Mouse (Mus musculus) limb, embryonic 10.5 days (tissue): ENCODE measurements around the gene Egr4. TPM values are rescaled to one million over a fixed set of nuclear protein-coding genes. Genes with fewer than 3 reads are reported as not detected.

Experiments used
- DNase-seq: peaks from one replicate; pipeline ENCODE4 v3.0.0-alpha.2; 2017; ENCODE audit warnings: low spot score
- H3K27ac ChIP-seq: fragments of 300-500 bp; sonication (generic); 2 replicates; pipeline ENCODE4 v1.5.1; 2016; ENCODE audit warnings: mild to moderate bottlenecking
- H3K27me3 ChIP-seq: fragments of 300-500 bp; sonication (generic); 2 replicates; pipeline ENCODE4 v1.6.1; 2016; ENCODE audit warnings: low read depth, mild to moderate bottlenecking; ENCODE audit not compliant: poor library complexity, severe bottlenecking
- H3K36me3 ChIP-seq: fragments of 300-500 bp; sonication (generic); 2 replicates; pipeline ENCODE4 v1.6.1; 2016; ENCODE audit warnings: mild to moderate bottlenecking, moderate library complexity
- H3K4me1 ChIP-seq: fragments of 300-500 bp; sonication (generic); 2 replicates; pipeline ENCODE4 v1.6.1; 2016
- H3K4me3 ChIP-seq: fragments of 300-500 bp; sonication (generic); 2 replicates; pipeline ENCODE4 v1.5.1; 2016; ENCODE audit warnings: mild to moderate bottlenecking, moderate library complexity
- H3K9me3 ChIP-seq: fragments of 300-500 bp; sonication (generic); replicated peaks from 2 replicates; pipeline ENCODE4 v1.6.1; 2016; ENCODE audit warnings: mild to moderate bottlenecking
- WGBS: fragments of 180-500 bp; shearing (Covaris S2); methylation state at CpG from one replicate; pipeline ENCODE4 v1.1.7; 2016; 5-methylcytosine and 5-hydroxymethylcytosine counted together
- polyA plus RNA-seq: library from polyadenylated mRNA; unstranded; fragments of >200 nt; fragmentation: Nextera tagmentation; extraction: Ambion mirVana; gene quantifications from 2 replicates; pipeline ENCODE4 v1.2.1, GENCODE M21; 2016

Egr4 gene
- not detected in 2 replicates for polyA plus RNA-seq

DNA sequence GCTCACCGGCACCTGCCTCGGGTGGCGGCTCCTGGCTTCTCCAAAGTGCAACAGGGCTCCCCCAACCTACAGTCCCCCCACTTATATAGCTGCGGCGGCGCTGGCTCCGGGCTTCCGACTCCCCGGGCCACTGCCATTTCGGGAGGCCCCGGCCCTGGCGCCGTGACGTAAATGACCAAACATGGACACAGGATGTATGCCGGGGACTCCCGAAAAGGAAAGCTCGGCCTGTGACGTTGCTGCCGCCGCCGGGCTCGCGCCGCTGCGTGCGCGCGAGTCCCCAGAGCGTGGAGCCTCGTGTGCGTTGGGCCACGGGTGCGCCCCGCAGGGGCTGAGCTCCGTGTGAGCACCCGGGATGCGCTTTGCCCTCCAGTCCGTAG, at the start of gene Egr4:
TSS of gene Egr4 (minus strand) at position 59 of the 380 bp plus-strand sequence.
- H3K4me3 ChIP-seq, result peak within 1 kb of the TSS; percentile 51
- H3K27me3 ChIP-seq, result peaks cover 99% of the 10 kb centered on the region
- peaks cover 34% of the 10 kb centered on the region for H3K4me1 ChIP-seq
- no peak within 1 kb of the TSS for H3K27ac ChIP-seq
- peak; percentile 67 for DNase-seq
- H3K36me3 ChIP-seq, result no peaks in the 10 kb centered on the region
- WGBS, result under 1% methylated on average over 38 of the region's 38 CpGs
- H3K9me3 ChIP-seq, result no peaks in the 10 kb centered on the region

GRCm38 (mm10) chr6:85562374-85562773, 49.0 kb upstream of the Egr4 start:
- 39% methylated on average over 1 of the region's 1 CpGs for WGBS
- H3K36me3 ChIP-seq, result no peaks in the 10 kb centered on the region
- no peak for DNase-seq
- no peaks in the 10 kb centered on the region for H3K4me1 ChIP-seq
- no peaks in the 10 kb centered on the region for H3K27me3 ChIP-seq
- no peak overlapping the region for H3K27ac ChIP-seq
- H3K4me3 ChIP-seq, result no peak overlapping the region
- no peaks in the 10 kb centered on the region for H3K9me3 ChIP-seq

DNA sequence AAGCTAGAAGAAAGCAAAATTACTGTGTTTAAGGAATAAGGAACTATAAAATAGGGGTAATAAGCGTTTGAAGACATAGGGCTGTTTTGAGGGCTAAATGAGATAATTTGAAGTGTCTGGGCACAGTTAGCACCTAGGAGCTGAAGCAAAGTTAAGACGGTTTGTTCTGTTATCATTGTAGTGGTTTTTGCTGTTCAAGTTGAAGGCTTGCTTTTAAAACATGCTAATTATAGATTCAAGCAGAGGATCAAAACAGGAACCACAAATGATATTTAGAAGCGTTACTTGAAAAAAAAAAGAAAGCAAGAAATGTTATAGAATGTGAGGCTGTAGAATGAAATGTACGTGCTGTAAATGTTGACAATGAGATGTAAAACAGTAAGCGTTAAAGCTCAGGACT, 34.3 kb upstream of the Egr4 start:
- H3K4me1 ChIP-seq, result no peaks in the 10 kb centered on the region
- DNase-seq, result no peak
- H3K27me3 ChIP-seq, result no peaks in the 10 kb centered on the region
- H3K9me3 ChIP-seq, result no peaks in the 10 kb centered on the region
- H3K27ac ChIP-seq, result no peak overlapping the region
- 87% methylated on average over 5 of the region's 5 CpGs for WGBS
- H3K4me3 ChIP-seq, result no peak overlapping the region
- H3K36me3 ChIP-seq, result no peaks in the 10 kb centered on the region

- Histone ChIP-seq H3K27me3 (no peaks in the 10 kb centered on the region), H3K27ac (no peak overlapping the region), H3K9me3 (no peaks in the 10 kb centered on the region), H3K36me3 (no peaks in the 10 kb centered on the region), H3K4me3 (no peak overlapping the region), H3K4me1 (no peaks in the 10 kb centered on the region)
- no peak for DNase-seq
- WGBS, result 82% methylated on average over 13 of the region's 13 CpGs
Measured at GRCm38 (mm10) chr6:85544251-85544881, 31.0 kb upstream of the Egr4 start.

DNA sequence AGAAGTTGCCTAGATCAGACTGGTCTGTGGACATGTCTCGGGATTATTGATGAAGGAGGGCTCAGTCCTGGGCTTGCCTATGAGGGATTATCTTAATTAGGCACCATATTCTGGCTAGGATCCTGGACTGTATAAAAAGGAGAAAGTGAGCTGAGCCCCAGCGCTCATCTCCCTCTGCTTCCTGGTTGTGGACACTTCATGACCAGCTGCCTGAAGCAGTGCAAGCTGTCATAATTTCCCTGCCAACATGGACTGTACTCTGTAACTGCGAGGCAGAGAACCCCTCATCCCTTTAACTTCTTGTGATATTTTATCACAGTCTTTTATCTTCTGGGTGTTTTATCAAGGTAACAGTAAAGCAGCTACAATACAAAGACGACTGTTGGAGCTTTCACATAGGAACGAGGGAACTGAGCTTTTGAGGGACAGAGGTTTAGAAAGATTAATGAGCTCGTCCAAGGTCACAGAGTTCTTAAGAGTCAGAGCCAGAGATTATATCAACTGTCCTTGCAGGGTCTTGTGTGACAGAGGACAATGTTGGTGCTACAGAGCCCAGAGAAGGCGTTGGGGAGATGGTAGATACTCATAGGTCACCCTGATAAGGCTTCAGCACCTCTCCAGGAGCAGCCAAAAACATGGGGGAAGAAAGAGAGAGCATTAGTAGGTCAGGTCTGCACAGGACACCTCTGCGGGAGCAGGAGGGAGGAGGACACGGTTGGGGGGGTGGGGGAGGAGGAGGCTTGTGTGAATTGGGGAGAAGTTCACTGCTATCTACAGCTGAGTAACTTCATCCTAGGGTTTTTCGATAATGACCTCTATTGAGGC, 30.2 kb upstream of the Egr4 start:
- Histone ChIP-seq H3K4me1 (no peaks in the 10 kb centered on the region), H3K4me3 (no peak overlapping the region), H3K27ac (no peak overlapping the region), H3K27me3 (no peaks in the 10 kb centered on the region), H3K36me3 (no peaks in the 10 kb centered on the region), H3K9me3 (no peaks in the 10 kb centered on the region)
- no peak for DNase-seq
- WGBS, result 78% methylated on average over 10 of the region's 10 CpGs

- Histone ChIP-seq H3K4me1 (no peaks in the 10 kb centered on the region), H3K9me3 (no peaks in the 10 kb centered on the region), H3K36me3 (no peaks in the 10 kb centered on the region), H3K27ac (no peak overlapping the region), H3K27me3 (peaks cover 6% of the 10 kb centered on the region; the same call in 1 of the 2 replicates), H3K4me3 (no peak overlapping the region)
- WGBS, result 68% methylated on average over 2 of the region's 2 CpGs
- no peak for DNase-seq
Measured at GRCm38 (mm10) chr6:85522825-85523224, 9.4 kb upstream of the Egr4 start.

DNA sequence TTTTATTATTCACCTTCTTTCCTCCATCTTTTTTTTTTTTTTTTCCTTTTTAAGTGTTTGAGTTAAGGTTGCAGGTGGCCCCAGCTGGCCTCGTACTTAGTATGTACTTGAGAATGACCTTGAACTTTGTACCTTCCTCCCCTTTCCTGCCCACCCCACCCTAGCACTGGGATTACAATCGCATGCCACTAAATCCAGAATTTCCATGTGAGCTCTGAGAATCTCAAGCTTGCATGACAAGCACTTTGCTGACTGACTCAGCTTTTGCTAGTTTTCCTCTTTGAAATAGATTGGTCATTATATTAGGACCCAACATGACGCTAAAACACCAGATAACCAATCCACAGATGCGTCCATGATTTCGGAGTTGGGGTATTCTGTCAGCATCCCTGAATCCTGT, 8.6 kb upstream of the Egr4 start:
- Histone ChIP-seq H3K4me1 (no peaks in the 10 kb centered on the region), H3K4me3 (no peak overlapping the region), H3K27ac (no peak overlapping the region), H3K36me3 (no peaks in the 10 kb centered on the region), H3K27me3 (peaks cover 14% of the 10 kb centered on the region; the same call in 1 of the 2 replicates), H3K9me3 (no peaks in the 10 kb centered on the region)
- DNase-seq, result no peak
- 87% methylated on average over 5 of the region's 5 CpGs for WGBS

DNA sequence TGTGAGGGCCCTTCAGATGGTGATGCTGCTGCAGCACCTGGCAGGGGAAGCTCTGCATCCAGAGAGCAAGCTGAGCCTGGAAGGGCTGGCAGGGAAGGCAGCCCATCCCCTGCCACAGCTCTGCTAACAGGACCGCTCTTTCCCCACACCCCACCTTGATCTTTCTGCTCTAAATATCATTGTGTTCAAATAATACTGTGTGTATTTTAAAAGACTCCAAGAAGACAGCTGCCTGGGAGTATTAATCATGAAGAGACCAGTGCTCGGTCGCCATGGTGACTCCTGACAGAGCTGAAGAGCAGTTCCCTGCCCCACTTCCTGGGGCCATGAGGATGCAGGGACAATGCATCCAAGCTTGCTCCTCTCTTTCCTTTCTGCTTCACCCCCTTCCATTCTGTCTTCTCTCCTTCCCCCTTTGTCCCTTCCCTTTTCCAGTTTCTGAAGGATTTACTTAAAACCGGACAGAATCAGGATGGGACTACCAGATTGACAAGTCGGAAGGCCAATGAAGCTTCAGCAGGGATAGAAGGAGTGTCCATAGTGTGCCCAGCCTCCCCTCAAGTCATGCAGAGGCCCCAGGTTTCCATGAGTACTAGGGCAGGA, 4.8 kb upstream of the Egr4 start:
- no peak overlapping the region for H3K27ac ChIP-seq
- H3K27me3 ChIP-seq, result peaks cover 53% of the 10 kb centered on the region
- H3K36me3 ChIP-seq, result no peaks in the 10 kb centered on the region
- H3K4me1 ChIP-seq, result peaks cover 8% of the 10 kb centered on the region
- H3K9me3 ChIP-seq, result no peaks in the 10 kb centered on the region
- WGBS, result 62% methylated on average over 5 of the region's 5 CpGs
- H3K4me3 ChIP-seq, result no peak overlapping the region
- DNase-seq, result no peak

DNA sequence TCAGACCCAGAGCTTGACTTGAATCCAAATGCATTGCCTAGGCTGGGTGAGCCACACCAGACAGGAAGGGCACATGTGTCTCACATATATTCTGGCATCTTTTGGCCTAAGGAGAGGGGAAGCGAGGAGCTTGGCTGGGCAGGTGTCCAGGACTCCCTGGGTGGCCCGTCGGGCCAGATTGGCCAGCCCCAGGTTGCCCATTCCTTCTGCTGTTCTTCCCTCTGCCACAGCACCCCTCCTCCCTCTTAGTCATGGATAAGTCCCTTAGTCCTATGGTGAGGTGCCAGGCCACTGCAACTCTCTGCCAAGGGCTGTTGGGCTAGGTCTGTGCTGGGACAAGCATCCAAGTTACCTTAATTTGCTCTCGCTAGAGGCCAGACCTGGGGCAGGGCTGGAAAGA, 2.6 kb upstream of the Egr4 start:
- no peak for DNase-seq
- peaks cover 29% of the 10 kb centered on the region for H3K4me1 ChIP-seq
- peaks cover 75% of the 10 kb centered on the region for H3K27me3 ChIP-seq
- H3K9me3 ChIP-seq, result no peaks in the 10 kb centered on the region
- H3K36me3 ChIP-seq, result no peaks in the 10 kb centered on the region
- no peak overlapping the region for H3K4me3 ChIP-seq
- no peak overlapping the region for H3K27ac ChIP-seq
- WGBS, result 79% methylated on average over 4 of the region's 4 CpGs

GRCm38 (mm10) chr6:85512577-85513530, 535 bp downstream of the Egr4 start:
- no peaks in the 10 kb centered on the region for H3K9me3 ChIP-seq
- peaks cover 100% of the 10 kb centered on the region for H3K27me3 ChIP-seq
- H3K27ac ChIP-seq, result no peak overlapping the region
- 1% methylated on average over 90 of the region's 90 CpGs for WGBS
- peak; percentile 64 for DNase-seq
- H3K36me3 ChIP-seq, result no peaks in the 10 kb centered on the region
- peaks cover 34% of the 10 kb centered on the region for H3K4me1 ChIP-seq
- peak overlapping the region; percentile 51 for H3K4me3 ChIP-seq

- H3K4me1 ChIP-seq, result peaks cover 34% of the 10 kb centered on the region
- no peaks in the 10 kb centered on the region for H3K36me3 ChIP-seq
- DNase-seq, result peak; percentile 47
- H3K27me3 ChIP-seq, result peaks cover 100% of the 10 kb centered on the region
- peak overlapping the region; percentile 51 for H3K4me3 ChIP-seq
- H3K9me3 ChIP-seq, result no peaks in the 10 kb centered on the region
- WGBS, result under 1% methylated on average over 36 of the region's 36 CpGs
- H3K27ac ChIP-seq, result no peak overlapping the region
Measured at GRCm38 (mm10) chr6:85512056-85512440, 1.3 kb downstream of the Egr4 start.

GRCm38 (mm10) chr6:85511286-85512055, 1.9 kb downstream of the Egr4 start:
- DNase-seq, result peak; percentile 78
- Histone ChIP-seq H3K4me1 (peaks cover 34% of the 10 kb centered on the region), H3K27me3 (peaks cover 99% of the 10 kb centered on the region), H3K4me3 (peak overlapping the region; percentile 51), H3K27ac (no peak overlapping the region), H3K9me3 (no peaks in the 10 kb centered on the region), H3K36me3 (no peaks in the 10 kb centered on the region)
- WGBS, result 1% methylated on average over 88 of the region's 88 CpGs
